Mouse (Mus musculus): ENCODE results near the gene Rab11a.

DNA sequence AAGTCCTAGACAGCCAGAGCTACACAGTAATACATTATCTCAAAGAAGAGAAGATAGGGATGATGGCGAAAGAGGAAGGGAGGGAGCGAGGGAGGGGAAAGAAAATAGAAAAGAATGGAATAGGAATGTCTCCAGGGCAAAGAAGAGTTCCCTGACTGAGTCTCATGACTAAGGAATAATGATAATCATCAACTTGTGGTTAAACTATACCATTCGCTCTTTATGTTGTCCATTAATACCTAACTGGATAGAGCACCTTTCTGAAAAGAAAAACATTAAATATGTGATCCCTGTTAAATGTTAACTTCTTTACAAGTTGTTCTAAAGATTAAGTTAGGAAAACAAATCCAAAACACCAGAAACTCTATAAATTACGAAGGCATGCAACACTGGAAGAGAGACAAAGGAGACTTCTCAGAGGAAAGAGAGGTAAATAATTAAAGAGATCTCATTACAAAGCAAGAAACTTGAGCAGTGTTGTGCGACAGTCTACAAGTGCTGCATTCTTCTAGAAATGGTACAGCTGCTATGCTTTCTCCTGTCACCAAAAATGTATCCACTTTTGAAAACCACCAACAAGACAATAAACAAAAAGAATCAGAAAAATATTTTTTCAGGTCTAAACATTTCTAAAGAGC, 17.9 kb downstream of the Rab11a start:
- TF ChIP-seq CTCF (IDR thresholded peaks at IDR 0.05; ENCODE audit: low read depth) (no peak), EP300 (IDR thresholded peaks at IDR 0.05; ENCODE audit: low read depth) (no peak)
